Mouse (Mus musculus) erythroblast, embryonic 14.5 days (primary cell): ENCODE data around the gene U2af2.

ENCODE experiments used
- GATA1 ChIP-seq: IDR thresholded peaks from 2 replicates; pipeline ENCODE4 v1.6.1; 2012; ENCODE audit warnings: low read length, inconsistent platforms, mixed read lengths
- TAL1 ChIP-seq: IDR thresholded peaks from 3 replicates; pipeline ENCODE4 v1.6.1; 2012; ENCODE audit warnings: low read length, inconsistent platforms, mixed read lengths

DNA sequence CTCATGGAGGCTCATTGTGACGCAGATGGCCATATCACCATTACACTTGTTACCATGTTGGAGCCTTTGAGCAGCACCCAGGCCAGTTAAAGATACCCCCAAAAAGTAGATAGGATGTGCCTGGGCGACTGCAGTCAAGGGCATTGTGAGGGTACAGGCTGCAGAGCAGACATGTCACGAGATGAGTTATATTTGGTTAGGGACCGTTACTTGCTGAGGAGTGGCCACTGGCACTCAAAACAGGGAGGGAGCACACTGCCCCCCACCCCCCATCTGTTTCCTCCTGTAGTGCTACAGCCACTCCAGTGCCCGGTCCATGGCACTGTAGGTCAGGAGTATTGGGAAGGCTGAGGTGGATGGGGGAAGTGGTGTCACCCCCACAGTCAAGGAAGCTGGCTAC is 36.8 kb downstream of the U2af2 start:
- TF ChIP-seq TAL1: no peak
- TF ChIP-seq GATA1: no peak
